Mouse (Mus musculus): ENCODE measurements around the gene Zfp326. TPM values are rescaled to one million over a fixed set of nuclear protein-coding genes. Genes with fewer than 3 reads are reported as not detected.

Zfp326 gene
- polyA plus RNA-seq, 1 experiment from 2014 or later = 39.0 TPM

DNA sequence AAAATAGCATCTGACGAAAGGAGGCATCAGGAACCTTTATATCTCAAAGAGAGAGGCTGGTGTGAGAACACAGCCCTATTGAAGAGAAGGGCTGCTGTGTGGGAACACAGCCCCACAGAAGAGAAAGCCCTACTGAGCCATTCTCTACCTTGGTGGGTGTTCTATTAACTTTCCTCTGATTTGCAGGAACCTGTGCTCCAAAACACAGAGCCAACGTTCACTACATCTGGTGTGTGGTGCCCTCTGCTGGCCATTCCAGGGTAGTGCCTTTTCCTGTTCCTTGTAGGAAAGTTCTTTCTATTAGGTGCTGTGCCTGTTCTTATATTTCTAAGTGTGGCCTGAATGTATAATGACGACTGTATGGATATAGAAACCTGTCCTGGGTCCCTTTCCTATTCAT, 7.8 kb upstream of the Zfp326 start:
- ATAC-seq (ENCODE audit: insufficient read depth, low FRiP score, low read depth) = no peak
- H3K9ac ChIP-seq = no peak overlapping the region
- no peaks in the 10 kb centered on the region for H3K27me3 ChIP-seq (replicated peaks)
- H3K4me3 ChIP-seq (replicated peaks) = no peak overlapping the region
- 26% methylated on average over 3 of the region's 3 CpGs for WGBS
- H3K36me3 ChIP-seq = no peaks in the 10 kb centered on the region
- no peaks in the 10 kb centered on the region for H3K4me1 ChIP-seq
- H3K27ac ChIP-seq = no peak overlapping the region
- no peak overlapping the region for H3K4me2 ChIP-seq
- no peaks in the 10 kb centered on the region for H3K9me3 ChIP-seq

DNA sequence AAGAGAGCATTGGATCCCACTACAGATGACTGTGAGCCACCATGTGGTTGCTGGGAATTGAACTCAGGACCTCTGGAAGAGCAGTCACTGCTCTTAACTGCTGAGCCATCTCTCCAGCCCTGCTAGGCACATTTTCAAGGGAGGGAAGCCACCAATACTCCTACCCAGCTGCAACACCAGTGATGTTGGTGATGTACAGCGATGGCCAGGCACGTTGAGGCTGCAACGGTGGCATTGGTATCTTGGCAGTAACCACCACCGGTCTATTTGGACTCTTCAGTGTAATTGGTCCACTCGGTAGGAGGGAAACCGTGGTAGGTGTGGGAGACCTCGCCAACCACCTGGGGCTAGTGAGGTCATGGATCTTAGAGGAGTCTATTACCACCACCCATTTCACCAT, 6.6 kb upstream of the Zfp326 start:
- Histone ChIP-seq H3K4me1 (no peaks in the 10 kb centered on the region), H3K27me3 (replicated peaks) (no peaks in the 10 kb centered on the region), H3K4me3 (replicated peaks) (no peak overlapping the region), H3K36me3 (no peaks in the 10 kb centered on the region), H3K9me3 (no peaks in the 10 kb centered on the region), H3K27ac (no peak overlapping the region), H3K9ac (no peak overlapping the region), H3K4me2 (no peak overlapping the region)
- ATAC-seq (ENCODE audit: insufficient read depth, low FRiP score, low read depth) = no peak
- WGBS = 78% methylated on average over 7 of the region's 7 CpGs

DNA sequence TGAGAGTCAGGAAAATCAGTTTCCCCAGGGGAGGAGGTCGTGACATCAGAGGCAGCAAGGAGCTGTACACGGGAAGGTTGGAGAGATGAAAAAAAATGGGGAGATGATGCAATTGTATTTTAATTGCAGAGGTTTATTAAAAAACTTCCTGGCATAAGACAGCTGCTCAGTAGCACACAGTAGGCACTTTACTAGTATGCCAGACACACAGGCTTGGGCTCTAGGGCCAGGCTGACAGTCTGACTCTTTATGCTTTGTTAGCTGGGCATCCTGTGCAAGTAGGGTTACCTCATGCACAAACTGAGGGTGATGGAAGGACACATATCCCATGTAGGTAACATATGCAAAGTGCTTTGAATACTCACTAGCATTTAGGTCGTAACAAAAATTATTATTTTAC, 5.2 kb upstream of the Zfp326 start:
- 68% methylated on average over 3 of the region's 3 CpGs for WGBS
- H3K4me1 ChIP-seq = 0 out of 2 replicates have a peak, but pooled peaks cover 3% of the 10 kb centered on the region
- no peak for ATAC-seq (ENCODE audit: insufficient read depth, low FRiP score, low read depth)
- no peak overlapping the region for H3K4me2 ChIP-seq
- no peak overlapping the region for H3K9ac ChIP-seq
- no peak overlapping the region for H3K27ac ChIP-seq
- H3K27me3 ChIP-seq (replicated peaks) = no peaks in the 10 kb centered on the region
- H3K4me3 ChIP-seq (replicated peaks) = no peak overlapping the region
- H3K9me3 ChIP-seq = no peaks in the 10 kb centered on the region
- H3K36me3 ChIP-seq = no peaks in the 10 kb centered on the region

DNA sequence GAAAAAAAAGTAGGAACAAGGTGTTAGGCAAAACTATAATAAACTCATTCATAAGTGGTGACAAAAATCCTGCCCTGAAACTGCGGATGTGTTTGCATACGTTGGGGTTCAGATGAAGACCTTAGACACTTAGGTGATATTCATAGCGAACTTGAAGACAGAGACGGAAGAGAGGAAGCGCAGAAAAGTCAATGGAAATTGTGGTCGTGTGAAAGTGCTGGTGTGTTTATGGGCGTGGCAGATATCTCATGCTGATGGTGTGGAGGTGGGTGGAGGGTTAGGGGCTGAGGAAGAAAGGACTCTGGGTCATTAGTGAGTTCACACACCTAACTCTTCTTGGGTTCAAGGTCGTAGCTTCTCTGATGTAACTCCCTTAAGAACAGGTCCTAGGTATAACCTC, 4.2 kb upstream of the Zfp326 start:
- 72% methylated on average over 8 of the region's 8 CpGs for WGBS
- Histone ChIP-seq H3K27ac (no peak overlapping the region), H3K9ac (no peak overlapping the region), H3K4me3 (replicated peaks) (no peak overlapping the region), H3K36me3 (no peaks in the 10 kb centered on the region), H3K27me3 (replicated peaks) (no peaks in the 10 kb centered on the region), H3K4me2 (no peak overlapping the region), H3K4me1 (0 out of 2 replicates have a peak, but pooled peaks cover 3% of the 10 kb centered on the region), H3K9me3 (no peaks in the 10 kb centered on the region)
- no peak for ATAC-seq (ENCODE audit: insufficient read depth, low FRiP score, low read depth)

DNA sequence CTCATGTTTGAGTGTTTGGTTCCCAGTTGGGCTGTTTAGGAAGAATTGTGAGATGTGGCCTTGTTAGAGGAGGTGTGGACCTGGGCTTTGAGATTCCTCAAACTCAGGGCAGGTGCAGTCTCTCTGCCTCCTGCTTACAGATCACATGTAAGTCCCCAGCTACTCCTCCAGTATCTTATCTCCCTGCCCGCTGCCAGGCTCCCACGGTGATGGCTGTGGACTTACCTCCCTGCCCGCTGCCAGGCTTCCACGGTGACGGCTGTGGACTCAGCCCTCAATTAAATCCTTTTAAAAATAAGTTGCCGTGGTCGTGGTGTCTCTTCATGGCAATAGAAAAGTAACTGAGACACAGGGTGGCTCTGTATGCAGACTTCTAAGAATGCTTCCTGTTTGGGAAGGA, 3.4 kb upstream of the Zfp326 start:
- H3K27me3 ChIP-seq (replicated peaks) = no peaks in the 10 kb centered on the region
- no peak for ATAC-seq (ENCODE audit: insufficient read depth, low FRiP score, low read depth)
- no peak overlapping the region for H3K4me2 ChIP-seq
- H3K4me1 ChIP-seq = peaks cover 5% of the 10 kb centered on the region; the same call in 1 of the 2 replicates
- WGBS = 64% methylated on average over 7 of the region's 7 CpGs
- H3K27ac ChIP-seq = no peak overlapping the region
- no peak overlapping the region for H3K9ac ChIP-seq
- no peaks in the 10 kb centered on the region for H3K9me3 ChIP-seq
- no peaks in the 10 kb centered on the region for H3K36me3 ChIP-seq
- no peak overlapping the region for H3K4me3 ChIP-seq (replicated peaks)

DNA sequence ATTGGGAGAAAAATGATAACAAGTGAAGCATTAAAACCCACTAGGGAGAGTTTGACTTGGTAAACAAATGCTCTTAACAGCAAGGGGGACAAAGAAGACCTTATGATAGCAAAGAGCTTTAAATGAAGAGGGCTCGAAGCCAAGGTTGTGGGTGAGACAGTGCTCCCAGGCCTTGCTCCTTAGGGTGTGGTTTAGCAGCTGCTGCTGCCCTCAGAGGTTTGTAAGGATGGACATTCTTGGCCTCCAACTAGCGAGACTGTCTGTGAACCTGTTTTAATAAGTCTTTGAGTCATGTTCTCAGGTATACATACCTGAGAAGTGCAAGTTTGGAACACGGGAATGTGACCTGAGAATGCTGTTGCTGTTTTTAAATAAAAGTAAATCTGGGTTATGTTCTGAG, 2.6 kb upstream of the Zfp326 start:
- no peak for ATAC-seq (ENCODE audit: insufficient read depth, low FRiP score, low read depth)
- Histone ChIP-seq H3K36me3 (no peaks in the 10 kb centered on the region), H3K4me3 (replicated peaks) (no peak overlapping the region), H3K4me2 (no peak overlapping the region), H3K9me3 (no peaks in the 10 kb centered on the region), H3K9ac (no peak overlapping the region), H3K27ac (no peak overlapping the region), H3K4me1 (peaks cover 12% of the 10 kb centered on the region; the same call in 1 of the 2 replicates), H3K27me3 (replicated peaks) (no peaks in the 10 kb centered on the region)
- WGBS = 66% methylated on average over 3 of the region's 3 CpGs

DNA sequence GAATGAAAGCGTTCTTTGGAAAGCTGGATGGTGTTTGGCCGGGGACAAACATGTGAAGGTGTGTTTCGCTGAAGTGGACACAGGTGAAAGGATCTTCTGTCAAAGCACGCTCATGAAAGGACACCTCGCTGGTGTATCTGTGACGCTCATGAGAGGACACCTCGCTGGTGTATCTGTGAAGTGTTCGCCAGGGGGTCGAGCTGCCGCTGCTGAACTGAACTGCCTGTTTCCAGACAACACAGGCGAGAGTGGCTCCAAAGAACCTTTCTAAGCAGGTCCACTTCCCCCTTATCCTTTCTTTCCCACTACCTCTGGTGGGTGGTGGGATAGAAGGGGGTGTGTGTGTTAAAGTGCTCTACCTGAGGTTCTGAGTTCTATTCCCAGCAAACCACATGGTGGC, 1.9 kb upstream of the Zfp326 start:
- Histone ChIP-seq H3K27ac (no peak overlapping the region), H3K4me1 (peaks cover 12% of the 10 kb centered on the region; the same call in 1 of the 2 replicates), H3K36me3 (no peaks in the 10 kb centered on the region), H3K9ac (no peak overlapping the region), H3K4me2 (no peak overlapping the region), H3K4me3 (replicated peaks) (no peak overlapping the region), H3K27me3 (replicated peaks) (no peaks in the 10 kb centered on the region), H3K9me3 (no peaks in the 10 kb centered on the region)
- no peak for ATAC-seq (ENCODE audit: insufficient read depth, low FRiP score, low read depth)
- 96% methylated on average over 11 of the region's 11 CpGs for WGBS

DNA sequence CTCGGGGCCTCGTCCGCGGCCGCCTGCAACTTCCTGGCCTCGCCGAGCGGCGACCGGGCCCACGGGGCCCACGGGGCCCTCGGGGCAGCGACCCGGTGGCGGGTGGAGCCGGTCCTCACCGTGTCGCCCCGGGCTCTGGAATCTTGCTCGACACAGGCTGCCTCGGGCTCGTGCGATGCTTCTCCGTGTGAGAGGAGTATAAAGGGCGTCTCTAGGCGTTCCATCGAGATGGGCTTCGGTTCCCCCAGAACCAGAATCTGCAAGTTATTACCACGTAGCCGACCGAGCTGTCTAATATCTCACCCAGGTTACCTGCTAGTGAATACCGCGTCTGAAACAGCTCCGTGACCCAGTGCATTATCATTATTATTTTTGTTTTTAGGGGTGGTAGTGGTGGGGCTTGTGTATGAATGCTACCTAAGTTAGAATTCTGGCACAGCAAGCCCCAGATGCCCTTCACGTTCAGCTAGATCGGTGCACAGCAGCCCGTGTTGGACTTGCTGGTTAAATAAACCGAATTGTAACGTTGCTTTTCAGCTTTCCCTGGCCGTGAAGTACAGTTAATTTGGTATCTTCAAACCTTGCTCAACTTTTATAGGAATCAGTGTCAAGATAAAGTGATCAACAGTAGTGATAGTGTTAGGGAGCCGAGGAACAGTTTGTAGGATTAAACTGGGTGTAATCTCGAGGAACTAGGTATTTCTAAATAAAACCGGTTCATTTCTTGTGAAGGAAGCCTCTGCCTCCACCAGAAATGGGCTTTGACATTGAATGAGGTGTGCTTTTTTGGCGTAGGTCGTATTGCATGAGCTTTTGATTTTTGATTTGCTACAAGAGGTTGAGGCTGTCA, 785 bp downstream of the Zfp326 start:
- Histone ChIP-seq H3K9ac (peak overlapping the region; percentile 94), H3K9me3 (no peaks in the 10 kb centered on the region), H3K27me3 (replicated peaks) (no peaks in the 10 kb centered on the region), H3K4me1 (peaks cover 12% of the 10 kb centered on the region; the same call in 1 of the 2 replicates), H3K4me3 (replicated peaks) (peak overlapping the region; percentile 97), H3K27ac (peak overlapping the region; percentile 85), H3K36me3 (no peaks in the 10 kb centered on the region), H3K4me2 (peak overlapping the region; percentile 66)
- WGBS = under 1% methylated on average over 41 of the region's 46 CpGs
- ATAC-seq (ENCODE audit: insufficient read depth, low FRiP score, low read depth) = no peak; the same call in 1 of the 2 replicates

DNA sequence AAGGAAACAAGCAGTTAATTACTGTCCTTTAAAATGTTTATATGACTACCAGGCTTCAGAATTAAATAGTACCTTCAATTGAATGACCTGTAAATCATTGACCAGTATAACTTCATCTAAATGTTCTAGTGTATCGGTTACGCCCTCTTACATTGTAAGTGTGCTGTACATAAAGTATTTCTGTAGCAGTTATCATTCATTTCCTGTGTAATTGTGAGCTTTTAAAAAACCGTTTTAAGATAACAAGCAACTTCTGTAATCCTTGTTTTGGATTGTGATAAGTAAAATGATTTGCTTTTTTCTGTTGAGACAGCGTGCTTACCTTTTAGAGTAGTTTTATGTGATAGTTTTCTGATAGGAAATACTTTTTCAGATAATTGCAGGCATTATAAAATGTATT, 11.0 kb downstream of the Zfp326 start:
- Histone ChIP-seq H3K27me3 (replicated peaks) (no peaks in the 10 kb centered on the region), H3K9ac (no peak overlapping the region), H3K27ac (no peak overlapping the region), H3K36me3 (peaks cover 15% of the 10 kb centered on the region), H3K9me3 (no peaks in the 10 kb centered on the region), H3K4me2 (no peak overlapping the region), H3K4me1 (no peaks in the 10 kb centered on the region), H3K4me3 (replicated peaks) (no peak overlapping the region)
- 71% methylated on average over 4 of the region's 4 CpGs for WGBS
- no peak for ATAC-seq (ENCODE audit: insufficient read depth, low FRiP score, low read depth)

DNA sequence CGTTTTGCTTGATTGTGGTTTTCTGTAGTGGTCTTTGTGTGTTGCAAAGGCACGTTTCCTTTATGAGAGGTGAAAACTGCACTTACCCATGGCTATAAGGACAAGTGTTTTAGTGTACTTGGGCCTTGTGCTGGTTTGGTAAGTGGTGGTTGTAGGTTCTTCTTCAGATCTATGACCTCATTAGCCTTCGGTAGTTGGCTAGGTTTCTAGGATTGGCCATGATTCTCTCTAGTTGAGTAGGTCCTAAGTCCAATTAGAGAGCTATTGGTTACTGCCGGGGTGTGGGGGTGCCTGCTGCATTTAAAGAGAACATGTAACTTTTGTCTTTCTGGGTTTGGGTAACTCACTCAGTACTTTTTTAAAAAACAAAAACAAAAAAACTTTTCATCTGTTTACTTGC, 21.8 kb downstream of the Zfp326 start:
- ATAC-seq (ENCODE audit: insufficient read depth, low FRiP score, low read depth) = no peak
- Histone ChIP-seq H3K36me3 (peaks cover 30% of the 10 kb centered on the region), H3K4me3 (replicated peaks) (no peak overlapping the region), H3K4me2 (no peak overlapping the region), H3K27ac (no peak overlapping the region), H3K9me3 (no peaks in the 10 kb centered on the region), H3K27me3 (replicated peaks) (no peaks in the 10 kb centered on the region), H3K4me1 (no peaks in the 10 kb centered on the region), H3K9ac (no peak overlapping the region)
- WGBS = 95% methylated on average over 4 of the region's 4 CpGs

DNA sequence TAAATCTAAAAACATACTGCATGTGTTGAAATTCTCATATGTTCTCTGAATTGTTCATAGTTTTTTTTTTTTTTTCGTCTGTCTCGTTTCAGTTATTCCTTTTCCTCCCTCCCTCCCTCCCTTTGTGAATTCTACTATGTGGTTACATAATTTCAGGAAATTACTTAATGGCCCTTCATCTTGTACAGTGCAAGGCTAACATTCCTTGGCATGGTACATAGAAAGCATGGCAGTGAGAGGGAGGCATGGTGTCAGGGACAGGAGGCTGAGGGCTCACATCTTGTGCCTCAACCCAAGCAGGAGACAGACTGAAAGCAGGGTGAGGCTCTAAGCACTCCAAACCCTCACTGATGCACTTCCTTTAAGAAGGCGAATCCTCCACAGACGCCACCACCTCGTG, 32.8 kb downstream of the Zfp326 start:
- H3K9me3 ChIP-seq = no peaks in the 10 kb centered on the region
- no peak overlapping the region for H3K4me2 ChIP-seq
- H3K4me1 ChIP-seq = no peaks in the 10 kb centered on the region
- H3K27me3 ChIP-seq (replicated peaks) = no peaks in the 10 kb centered on the region
- WGBS = 79% methylated on average over 5 of the region's 5 CpGs
- no peak for ATAC-seq (ENCODE audit: insufficient read depth, low FRiP score, low read depth)
- H3K9ac ChIP-seq = no peak overlapping the region
- H3K4me3 ChIP-seq (replicated peaks) = no peak overlapping the region
- no peak overlapping the region for H3K27ac ChIP-seq
- peaks cover 31% of the 10 kb centered on the region; the same call in 1 of the 2 replicates for H3K36me3 ChIP-seq

DNA sequence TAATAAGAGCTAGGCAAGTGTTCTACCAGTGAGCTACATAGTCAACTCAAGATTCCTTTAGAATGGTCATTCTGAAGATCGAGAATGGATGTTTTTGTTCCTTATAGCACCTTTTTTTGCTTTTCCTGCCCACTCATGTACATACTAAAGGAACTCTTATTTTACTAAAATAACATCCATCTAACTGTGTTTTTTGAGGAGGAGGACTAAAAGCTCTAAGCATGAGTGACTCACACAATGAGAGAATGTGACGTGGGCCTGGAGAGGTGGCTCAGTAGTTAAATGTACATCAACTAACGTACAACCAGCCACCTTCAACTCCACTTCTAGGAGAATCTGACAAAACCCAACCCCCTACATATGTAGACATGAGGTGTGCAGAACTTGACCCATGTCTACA, 33.3 kb downstream of the Zfp326 start:
- Histone ChIP-seq H3K4me1 (no peaks in the 10 kb centered on the region), H3K4me3 (replicated peaks) (no peak overlapping the region), H3K27me3 (replicated peaks) (no peaks in the 10 kb centered on the region), H3K4me2 (no peak overlapping the region), H3K36me3 (peaks cover 31% of the 10 kb centered on the region), H3K9me3 (no peaks in the 10 kb centered on the region), H3K9ac (no peak overlapping the region), H3K27ac (no peak overlapping the region)
- no peak for ATAC-seq (ENCODE audit: insufficient read depth, low FRiP score, low read depth)
- WGBS = 88% methylated on average over 3 of the region's 3 CpGs
